Mouse (Mus musculus): ENCODE measurements around the gene Uchl5. TPM values are rescaled to one million over a fixed set of nuclear protein-coding genes. Genes with fewer than 3 reads are reported as not detected.
A peak's percentile ranks its signal among the peaks of the same experiment; 100 is the strongest.

Uchl5 gene
- polyA plus RNA-seq, 1 experiment from 2014 or later: 88.5 TPM

- Histone ChIP-seq H3K9ac (replicated peaks; ENCODE audit: low read length) (no peak overlapping the region), H3K27me3 (ENCODE audit: insufficient read depth, low read length) (no peaks in the 10 kb centered on the region), H3K4me3 (ENCODE audit: low read length) (no peak overlapping the region), H3K27ac (ENCODE audit: low read length) (no peak overlapping the region), H3K4me2 (replicated peaks; ENCODE audit: low read depth, low read length) (no peak overlapping the region), H3K9me3 (ENCODE audit: low read length) (no peaks in the 10 kb centered on the region), H3K4me1 (ENCODE audit: insufficient read depth, low read length) (no peaks in the 10 kb centered on the region), H3K36me3 (ENCODE audit: insufficient read depth, low read length) (no peaks in the 10 kb centered on the region)
- WGBS: 91% methylated on average over 4 of the region's 4 CpGs
- ATAC-seq (ENCODE audit: low FRiP score, low TSS enrichment): no peak
Measured at GRCm38 (mm10) chr1:143837681-143838080, 60.6 kb downstream of the Uchl5 start.

- ATAC-seq (ENCODE audit: low FRiP score, low TSS enrichment): no peak
- WGBS: 63% methylated on average over 2 of the region's 2 CpGs
Measured at GRCm38 (mm10) chr1:143838896-143839410, 61.9 kb downstream of the Uchl5 start.

GRCm38 (mm10) chr1:143852329-143852728 is 75.3 kb downstream of the Uchl5 start:
- H3K36me3 ChIP-seq (ENCODE audit: insufficient read depth, low read length): no peaks in the 10 kb centered on the region
- no peak overlapping the region for H3K4me2 ChIP-seq (replicated peaks; ENCODE audit: low read depth, low read length)
- H3K27me3 ChIP-seq (ENCODE audit: insufficient read depth, low read length): no peaks in the 10 kb centered on the region
- no peak overlapping the region for H3K4me3 ChIP-seq (ENCODE audit: low read length)
- H3K4me1 ChIP-seq (ENCODE audit: insufficient read depth, low read length): peaks cover 7% of the 10 kb centered on the region; the same call in 1 of the 2 replicates
- WGBS: 14% methylated on average over 4 of the region's 4 CpGs
- H3K27ac ChIP-seq (ENCODE audit: low read length): no peak overlapping the region
- peak; percentile 51; the same call in 1 of the 2 replicates for ATAC-seq (ENCODE audit: low FRiP score, low TSS enrichment)
- no peak overlapping the region for H3K9ac ChIP-seq (replicated peaks; ENCODE audit: low read length)
- no peaks in the 10 kb centered on the region for H3K9me3 ChIP-seq (ENCODE audit: low read length)

More at GRCm38 (mm10) chr1:143838896-143839410, 61.9 kb downstream of the Uchl5 start:
- H3K27me3 ChIP-seq (ENCODE audit: insufficient read depth, low read length): no peaks in the 10 kb centered on the region
- H3K36me3 ChIP-seq (ENCODE audit: insufficient read depth, low read length): no peaks in the 10 kb centered on the region
- H3K4me1 ChIP-seq (ENCODE audit: insufficient read depth, low read length): no peaks in the 10 kb centered on the region
- H3K27ac ChIP-seq (ENCODE audit: low read length): no peak overlapping the region
- no peak overlapping the region for H3K4me3 ChIP-seq (ENCODE audit: low read length)
- no peaks in the 10 kb centered on the region for H3K9me3 ChIP-seq (ENCODE audit: low read length)
- no peak overlapping the region for H3K9ac ChIP-seq (replicated peaks; ENCODE audit: low read length)
- H3K4me2 ChIP-seq (replicated peaks; ENCODE audit: low read depth, low read length): no peak overlapping the region

- Histone ChIP-seq H3K27me3 (ENCODE audit: insufficient read depth, low read length) (no peaks in the 10 kb centered on the region), H3K36me3 (ENCODE audit: insufficient read depth, low read length) (no peaks in the 10 kb centered on the region), H3K4me3 (ENCODE audit: low read length) (no peak overlapping the region), H3K9ac (replicated peaks; ENCODE audit: low read length) (no peak overlapping the region), H3K9me3 (ENCODE audit: low read length) (no peaks in the 10 kb centered on the region), H3K4me2 (replicated peaks; ENCODE audit: low read depth, low read length) (no peak overlapping the region), H3K4me1 (ENCODE audit: insufficient read depth, low read length) (peaks cover 7% of the 10 kb centered on the region; the same call in 1 of the 2 replicates), H3K27ac (ENCODE audit: low read length) (peak overlapping the region; percentile 73)
- 76% methylated on average over 2 of the region's 2 CpGs for WGBS
- peak; percentile 23; the same call in 1 of the 2 replicates for ATAC-seq (ENCODE audit: low FRiP score, low TSS enrichment)
Measured at GRCm38 (mm10) chr1:143852779-143853358, 75.8 kb downstream of the Uchl5 start.

- no peak for ATAC-seq (ENCODE audit: low FRiP score, low TSS enrichment)
- H3K9me3 ChIP-seq (ENCODE audit: low read length): no peaks in the 10 kb centered on the region
- no peak overlapping the region for H3K9ac ChIP-seq (replicated peaks; ENCODE audit: low read length)
- H3K4me1 ChIP-seq (ENCODE audit: insufficient read depth, low read length): peaks cover 7% of the 10 kb centered on the region; the same call in 1 of the 2 replicates
- no peak overlapping the region for H3K4me3 ChIP-seq (ENCODE audit: low read length)
- no peak overlapping the region for H3K4me2 ChIP-seq (replicated peaks; ENCODE audit: low read depth, low read length)
- H3K27me3 ChIP-seq (ENCODE audit: insufficient read depth, low read length): no peaks in the 10 kb centered on the region
- H3K27ac ChIP-seq (ENCODE audit: low read length): no peak overlapping the region
- WGBS: 53% methylated on average over 8 of the region's 8 CpGs
- H3K36me3 ChIP-seq (ENCODE audit: insufficient read depth, low read length): no peaks in the 10 kb centered on the region
Measured at GRCm38 (mm10) chr1:143853691-143854115, 76.6 kb downstream of the Uchl5 start.

DNA sequence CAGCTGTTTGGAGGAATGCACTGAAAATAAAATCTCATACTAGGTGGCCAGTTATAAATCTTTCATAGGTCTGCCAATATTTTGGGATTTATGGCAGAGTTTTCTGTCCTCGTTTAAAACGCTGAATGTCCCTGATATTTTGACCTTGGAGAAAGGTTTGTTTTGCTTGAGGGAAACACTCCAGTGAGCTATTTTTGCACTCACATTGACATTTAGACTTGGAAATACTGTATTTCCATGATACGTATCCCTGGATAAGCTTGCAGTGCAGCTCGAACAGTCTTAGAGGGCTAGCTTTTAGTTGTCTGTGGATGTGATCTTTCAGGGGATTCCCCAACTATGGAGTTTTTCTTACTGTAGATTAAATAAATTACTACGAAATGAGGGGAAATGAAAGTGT is 78.6 kb downstream of the Uchl5 start:
- Histone ChIP-seq H3K27me3 (ENCODE audit: insufficient read depth, low read length) (no peaks in the 10 kb centered on the region), H3K27ac (ENCODE audit: low read length) (no peak overlapping the region), H3K9ac (replicated peaks; ENCODE audit: low read length) (no peak overlapping the region), H3K36me3 (ENCODE audit: insufficient read depth, low read length) (no peaks in the 10 kb centered on the region), H3K9me3 (ENCODE audit: low read length) (no peaks in the 10 kb centered on the region), H3K4me1 (ENCODE audit: insufficient read depth, low read length) (peaks cover 7% of the 10 kb centered on the region; the same call in 1 of the 2 replicates), H3K4me3 (ENCODE audit: low read length) (no peak overlapping the region), H3K4me2 (replicated peaks; ENCODE audit: low read depth, low read length) (no peak overlapping the region)
- 68% methylated on average over 5 of the region's 5 CpGs for WGBS
- no peak for ATAC-seq (ENCODE audit: low FRiP score, low TSS enrichment)

Other genes with a start within 250 kb of the Uchl5 start
- gene B3galt2, start 136.6 kb upstream of the Uchl5 start, polyA plus RNA-seq (2015; fragmentation: Nextera tagmentation; extraction: Ambion mirVana): 0.18 and 0.22 TPM in 2 replicates
- gene Cdc73, start 74.4 kb upstream of the Uchl5 start, polyA plus RNA-seq (2015; fragmentation: Nextera tagmentation; extraction: Ambion mirVana): 11.5 and 18.5 TPM in 2 replicates
- 76.0 and 85.4 TPM in 2 replicates for gene Glrx2, start 60.9 kb upstream of the Uchl5 start, polyA plus RNA-seq (2015; fragmentation: Nextera tagmentation; extraction: Ambion mirVana)
- gene Trove2, start 204 bp upstream of the Uchl5 start, polyA plus RNA-seq (2015; fragmentation: Nextera tagmentation; extraction: Ambion mirVana): 16.2 and 18.1 TPM in 2 replicates
- gene Rgs2, start 226.9 kb downstream of the Uchl5 start, polyA plus RNA-seq (2015; fragmentation: Nextera tagmentation; extraction: Ambion mirVana): 26.0 and 33.2 TPM in 2 replicates